Mouse (Mus musculus): Measurements from ENCODE around the gene Dr1. TPM values are rescaled to one million over a fixed set of nuclear protein-coding genes. Genes with fewer than 3 reads are reported as not detected.

The Dr1 gene
- 16.1 and 17.5 TPM in 2 replicates for polyA plus RNA-seq (2015; fragmentation: Nextera tagmentation; extraction: Ambion mirVana)

DNA sequence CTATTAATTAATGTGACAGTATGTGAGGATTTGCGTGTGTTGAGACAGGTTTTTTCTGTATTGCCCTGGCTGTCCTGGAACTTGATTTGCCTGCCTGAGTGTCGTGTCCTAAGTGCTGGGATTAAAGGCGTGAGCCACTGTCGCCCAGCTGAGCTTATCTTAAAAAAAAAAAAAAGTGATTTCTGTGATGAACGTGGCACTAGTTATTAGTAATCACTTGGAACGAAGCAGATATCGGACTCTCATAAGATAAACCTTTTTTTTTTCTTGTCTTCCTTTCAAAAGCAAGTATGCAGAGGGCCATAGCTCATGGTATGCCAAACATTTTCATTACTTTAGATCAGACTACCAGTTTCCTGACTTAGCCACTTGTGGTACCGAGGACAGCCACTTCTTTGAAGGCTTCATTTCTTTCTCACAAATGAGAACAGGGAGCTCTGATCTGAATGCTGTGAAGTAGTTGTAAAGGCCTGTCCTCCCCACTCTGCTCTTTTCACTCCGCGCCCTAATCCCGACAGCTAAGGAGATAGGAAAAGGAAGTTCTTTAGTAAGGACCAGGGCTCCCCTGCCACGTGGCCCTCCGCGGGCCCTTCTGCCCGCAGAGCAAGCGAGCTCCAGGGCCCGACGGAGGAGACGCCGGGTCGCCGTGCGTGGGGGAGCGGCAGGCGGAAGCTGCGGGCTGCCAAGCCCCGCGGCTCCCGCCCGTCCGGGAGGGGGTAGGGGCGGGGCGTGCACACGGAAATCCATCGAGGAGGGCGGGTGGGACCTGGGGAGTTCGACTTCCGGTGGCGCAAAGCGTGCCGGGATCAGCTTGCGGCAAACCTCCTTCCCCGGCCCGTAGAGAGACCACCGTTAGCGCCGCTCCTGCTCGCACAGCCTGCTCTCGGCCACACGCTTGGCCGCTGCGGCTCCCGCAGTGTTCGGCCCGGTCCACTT is at the start of gene Dr1:
Dr1 (plus strand) TSS at position 771 of the 936 bp plus-strand sequence.
- ATAC-seq (peak; percentile 96), DNase-seq (peak; percentile 94)
- Histone ChIP-seq H3K9me3 (ENCODE audit: low read length) (no peaks in the 10 kb centered on the region), H3K36me3 (replicated peaks; ENCODE audit: insufficient read depth, low read length) (peaks cover 7% of the 10 kb centered on the region), H3K4me1 (ENCODE audit: insufficient read depth) (peaks cover 45% of the 10 kb centered on the region), H3K9ac (replicated peaks) (peak within 1 kb of the TSS; percentile 94), H3K27me3 (ENCODE audit: insufficient read depth, low read length) (no peaks in the 10 kb centered on the region), H3K27ac (ENCODE audit: low read depth) (peak within 1 kb of the TSS; percentile 95), H3K4me3 (ENCODE audit: low read depth, low read length) (peak within 1 kb of the TSS; percentile 90), H3K4me2 (ENCODE audit: low read depth, low read length) (peak within 1 kb of the TSS; percentile 90)
- 4% methylated on average over 39 of the region's 55 CpGs for WGBS (ENCODE audit: insufficient replicate concordance)
- TF ChIP-seq CTCF (IDR thresholded peaks at IDR 0.05; ENCODE audit: low read depth) (no peak), EP300 (IDR thresholded peaks at IDR 0.05; ENCODE audit: low read depth) (no peak)

DNA sequence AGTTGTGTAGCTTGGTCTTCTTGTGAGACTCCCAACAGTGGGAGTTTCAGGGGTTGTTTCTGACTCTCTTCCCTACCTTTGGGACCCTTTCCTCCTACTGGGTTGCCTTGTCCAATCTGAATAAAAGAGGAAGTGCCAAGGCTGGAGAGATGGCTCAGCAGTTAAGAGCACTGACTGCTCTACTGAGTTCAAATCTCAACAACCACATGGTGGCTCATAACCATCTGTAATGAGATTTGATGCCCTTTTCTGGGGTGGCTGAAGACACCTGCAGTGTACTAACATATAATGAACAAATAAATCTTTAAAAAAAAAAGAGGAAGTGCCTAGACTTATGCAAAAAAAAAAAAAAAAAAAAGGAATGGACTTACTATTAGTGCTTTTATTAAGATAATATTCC is 44.6 kb upstream of the Dr1 start:
- H3K27me3 ChIP-seq (ENCODE audit: insufficient read depth, low read length), result no peaks in the 10 kb centered on the region
- H3K4me2 ChIP-seq (ENCODE audit: low read depth, low read length), result no peak overlapping the region
- TF ChIP-seq EP300 (IDR thresholded peaks at IDR 0.05; ENCODE audit: low read depth), result no peak
- no peak for TF ChIP-seq CTCF (IDR thresholded peaks at IDR 0.05; ENCODE audit: low read depth)
- no peaks in the 10 kb centered on the region for H3K36me3 ChIP-seq (replicated peaks; ENCODE audit: insufficient read depth, low read length)
- no peaks in the 10 kb centered on the region for H3K4me1 ChIP-seq (ENCODE audit: insufficient read depth)
- H3K4me3 ChIP-seq (ENCODE audit: low read depth, low read length), result no peak overlapping the region
- H3K9ac ChIP-seq (replicated peaks), result no peak overlapping the region
- no peak overlapping the region for H3K27ac ChIP-seq (ENCODE audit: low read depth)
- H3K9me3 ChIP-seq (ENCODE audit: low read length), result no peaks in the 10 kb centered on the region
- DNase-seq (no peak), ATAC-seq (no peak)

DNA sequence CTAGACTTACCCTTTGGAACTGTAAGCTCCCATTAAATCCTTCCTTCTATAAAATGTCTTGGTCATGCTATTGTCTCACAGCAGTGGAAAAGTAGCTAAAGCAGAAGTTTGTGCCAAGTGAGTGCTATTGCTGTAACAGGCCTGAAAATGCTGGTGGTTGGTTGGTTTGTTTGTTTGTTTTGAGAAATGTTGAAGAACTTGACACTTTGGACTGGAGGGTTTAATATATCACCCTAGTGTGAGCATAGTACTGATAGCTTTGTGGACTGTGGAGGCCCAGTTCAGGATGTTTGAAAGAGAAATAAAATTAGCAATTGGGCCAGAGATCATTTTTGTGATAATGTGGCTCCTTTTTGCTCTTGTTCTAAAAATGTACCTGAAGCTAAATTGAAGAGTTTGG is 42.5 kb upstream of the Dr1 start:
- no peaks in the 10 kb centered on the region for H3K4me1 ChIP-seq (ENCODE audit: insufficient read depth)
- no peak overlapping the region for H3K4me2 ChIP-seq (ENCODE audit: low read depth, low read length)
- DNase-seq (no peak), ATAC-seq (peak; percentile 73)
- no peak for TF ChIP-seq EP300 (IDR thresholded peaks at IDR 0.05; ENCODE audit: low read depth)
- TF ChIP-seq CTCF (IDR thresholded peaks at IDR 0.05; ENCODE audit: low read depth), result no peak
- H3K27me3 ChIP-seq (ENCODE audit: insufficient read depth, low read length), result no peaks in the 10 kb centered on the region
- H3K9me3 ChIP-seq (ENCODE audit: low read length), result no peaks in the 10 kb centered on the region
- no peaks in the 10 kb centered on the region for H3K36me3 ChIP-seq (replicated peaks; ENCODE audit: insufficient read depth, low read length)
- no peak overlapping the region for H3K4me3 ChIP-seq (ENCODE audit: low read depth, low read length)
- H3K27ac ChIP-seq (ENCODE audit: low read depth), result no peak overlapping the region
- H3K9ac ChIP-seq (replicated peaks), result no peak overlapping the region

DNA sequence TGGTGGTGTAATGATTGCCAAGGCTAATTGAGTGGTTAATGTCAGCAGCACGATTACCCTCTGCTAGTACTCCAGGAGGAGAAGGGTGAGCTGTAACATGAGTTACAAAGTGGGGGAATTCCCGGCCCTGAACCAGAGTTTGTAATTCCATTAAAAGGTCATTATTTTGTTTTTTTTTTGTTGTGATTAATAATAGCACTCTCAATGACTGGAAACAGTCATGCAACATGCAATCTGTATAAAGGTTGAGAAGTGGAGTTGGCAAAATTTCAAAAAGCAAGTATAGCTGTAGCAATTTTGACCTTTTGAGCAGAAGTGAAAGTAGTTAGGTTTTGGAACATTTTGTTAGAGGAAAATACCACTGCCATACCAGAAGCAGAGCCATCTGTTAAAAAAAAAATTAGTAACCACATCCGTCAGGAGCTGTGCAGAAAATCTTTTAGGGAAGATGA is 22.4 kb upstream of the Dr1 start:
- WGBS (ENCODE audit: insufficient replicate concordance), result 54% methylated on average over 3 of the region's 3 CpGs
- H3K9ac ChIP-seq (replicated peaks), result no peak overlapping the region
- H3K36me3 ChIP-seq (replicated peaks; ENCODE audit: insufficient read depth, low read length), result no peaks in the 10 kb centered on the region
- H3K4me3 ChIP-seq (ENCODE audit: low read depth, low read length), result no peak overlapping the region
- H3K4me2 ChIP-seq (ENCODE audit: low read depth, low read length), result no peak overlapping the region
- ATAC-seq (no peak), DNase-seq (no peak)
- TF ChIP-seq CTCF (IDR thresholded peaks at IDR 0.05; ENCODE audit: low read depth) (no peak), EP300 (IDR thresholded peaks at IDR 0.05; ENCODE audit: low read depth) (0 out of 2 replicates have a peak, but pooled peaks have one; percentile 37)
- H3K9me3 ChIP-seq (ENCODE audit: low read length), result no peaks in the 10 kb centered on the region
- H3K4me1 ChIP-seq (ENCODE audit: insufficient read depth), result no peaks in the 10 kb centered on the region
- H3K27ac ChIP-seq (ENCODE audit: low read depth), result no peak overlapping the region
- H3K27me3 ChIP-seq (ENCODE audit: insufficient read depth, low read length), result no peaks in the 10 kb centered on the region

DNA sequence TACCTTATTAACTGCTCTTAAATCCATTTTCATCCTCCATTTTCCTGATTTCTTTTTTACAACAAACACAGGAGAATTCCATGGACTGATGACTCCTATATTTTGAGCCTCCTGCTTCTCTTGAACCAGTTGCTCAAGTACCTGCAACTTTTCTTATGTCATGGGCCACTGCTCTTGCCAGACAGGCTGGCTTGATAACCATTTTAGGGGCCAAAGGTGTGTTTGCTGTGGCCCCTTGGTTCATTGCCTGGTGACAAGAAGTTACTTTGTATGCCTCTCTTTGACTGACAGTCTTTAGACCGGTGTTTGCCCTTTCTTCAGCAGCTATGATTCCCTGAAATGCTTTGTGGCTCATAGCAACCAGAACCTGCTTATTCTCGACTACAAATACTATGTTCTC is 18.7 kb upstream of the Dr1 start:
- Histone ChIP-seq H3K4me1 (ENCODE audit: insufficient read depth) (no peaks in the 10 kb centered on the region), H3K27me3 (ENCODE audit: insufficient read depth, low read length) (no peaks in the 10 kb centered on the region), H3K27ac (ENCODE audit: low read depth) (no peak overlapping the region), H3K4me2 (ENCODE audit: low read depth, low read length) (no peak overlapping the region), H3K4me3 (ENCODE audit: low read depth, low read length) (no peak overlapping the region), H3K9ac (replicated peaks) (no peak overlapping the region), H3K36me3 (replicated peaks; ENCODE audit: insufficient read depth, low read length) (no peaks in the 10 kb centered on the region), H3K9me3 (ENCODE audit: low read length) (no peaks in the 10 kb centered on the region)
- DNase-seq (no peak), ATAC-seq (no peak)
- whole genome bisulfite sequencing (ENCODE audit: insufficient replicate concordance), result 57% methylated on average over 2 of the region's 2 CpGs
- no peak for TF ChIP-seq CTCF (IDR thresholded peaks at IDR 0.05; ENCODE audit: low read depth)
- no peak for TF ChIP-seq EP300 (IDR thresholded peaks at IDR 0.05; ENCODE audit: low read depth)

DNA sequence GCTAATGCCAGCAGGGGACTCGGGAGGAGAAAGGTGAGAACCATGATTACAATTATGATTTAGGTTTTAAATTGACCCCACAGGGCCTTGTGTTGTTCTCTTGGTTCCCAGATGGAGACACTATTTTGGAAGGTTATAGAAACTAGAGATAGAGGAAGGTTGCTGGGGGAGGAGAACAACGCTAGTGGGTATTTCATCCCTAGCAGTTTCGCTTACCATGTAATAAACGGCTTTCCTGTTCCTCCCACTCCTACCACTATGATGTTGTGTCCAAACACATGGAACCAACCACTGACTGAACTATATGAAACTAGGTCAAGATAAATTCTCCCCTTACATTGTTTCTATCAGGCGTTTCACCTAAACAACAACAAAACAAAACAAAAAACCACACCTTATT is 13.4 kb upstream of the Dr1 start:
- no peak overlapping the region for H3K27ac ChIP-seq (ENCODE audit: low read depth)
- WGBS (ENCODE audit: insufficient replicate concordance), result 62% methylated on average over 5 of the region's 5 CpGs
- no peaks in the 10 kb centered on the region for H3K36me3 ChIP-seq (replicated peaks; ENCODE audit: insufficient read depth, low read length)
- no peak overlapping the region for H3K9ac ChIP-seq (replicated peaks)
- no peak for DNase-seq
- H3K9me3 ChIP-seq (ENCODE audit: low read length), result no peaks in the 10 kb centered on the region
- no peak overlapping the region for H3K4me2 ChIP-seq (ENCODE audit: low read depth, low read length)
- no peak for ATAC-seq
- no peak overlapping the region for H3K4me3 ChIP-seq (ENCODE audit: low read depth, low read length)
- H3K4me1 ChIP-seq (ENCODE audit: insufficient read depth), result no peaks in the 10 kb centered on the region
- no peaks in the 10 kb centered on the region for H3K27me3 ChIP-seq (ENCODE audit: insufficient read depth, low read length)
- TF ChIP-seq CTCF (IDR thresholded peaks at IDR 0.05; ENCODE audit: low read depth) (no peak), EP300 (IDR thresholded peaks at IDR 0.05; ENCODE audit: low read depth) (no peak)
